Mouse (Mus musculus): ENCODE measurements around the gene Ppp5c.

- TF ChIP-seq POLR2A (IDR thresholded peaks at IDR 0.05; ENCODE audit: insufficient read length, low read depth) (no peak), MAX (IDR thresholded peaks at IDR 0.05; ENCODE audit: low read depth) (no peak), POLR2AphosphoS2 (IDR thresholded peaks at IDR 0.05; ENCODE audit: insufficient read length, low read depth) (no peak), MYOD1 (IDR thresholded peaks at IDR 0.05; ENCODE audit: control insufficient read depth in 1 of 3, insufficient read length in 2 of 3, low read depth in 2 of 3) (no peak), TCF12 (IDR thresholded peaks at IDR 0.05; ENCODE audit: insufficient read depth, poor library complexity, severe bottlenecking) (no peak), USF1 (IDR thresholded peaks at IDR 0.05; ENCODE audit: low read depth) (no peak), MYOG (IDR thresholded peaks at IDR 0.05; ENCODE audit: control insufficient read depth in 1 of 3, insufficient read depth in 1 of 3, insufficient read length in 2 of 3, low read depth in 2 of 3) (no peak), REST (IDR thresholded peaks at IDR 0.05; ENCODE audit: insufficient read depth, insufficient read length) (no peak), CEBPB (IDR thresholded peaks at IDR 0.05; ENCODE audit: insufficient read depth, poor library complexity, severe bottlenecking) (no peak)
Observed at GRCm38 (mm10) chr7:16978593-16978992, 49.1 kb downstream of the Ppp5c start.
